Mouse (Mus musculus): ENCODE results near the gene Zfp788.
"Not testable (repeated sequence)": the region's sequence is repeated elsewhere in the genome, so short reads cannot be mapped to it uniquely, and the experiment has no call there.

The Zfp788 gene

GRCm38 (mm10) chr7:41632409-41633220, at the start of gene Zfp788:
Gene Zfp788 (plus strand): TSS chr7:41633203.
- DNase-seq (ENCODE audit: low spot score): peak; percentile 87

GRCm38 (mm10) chr7:41587831-41588230, 45.2 kb upstream of the Zfp788 start:
- not testable (repeated sequence) for DNase-seq (ENCODE audit: low spot score)

GRCm38 (mm10) chr7:41598615-41599014, 34.4 kb upstream of the Zfp788 start:
- no peak for DNase-seq (ENCODE audit: low spot score)

- DNase-seq (ENCODE audit: low spot score): peak; percentile 87
Measured at GRCm38 (mm10) chr7:41599034-41599813, 33.8 kb upstream of the Zfp788 start, which contains the start of gene 2610021A01Rik. Gene 2610021A01Rik (plus strand): TSS chr7:41599230.

- DNase-seq (ENCODE audit: low spot score): no peak
Measured at GRCm38 (mm10) chr7:41599932-41600548, 33.0 kb upstream of the Zfp788 start.

- DNase-seq (ENCODE audit: low spot score): no peak
Measured at GRCm38 (mm10) chr7:41611654-41612053, 21.3 kb upstream of the Zfp788 start.

- DNase-seq (ENCODE audit: low spot score): not testable (repeated sequence)
Measured at GRCm38 (mm10) chr7:41616241-41616640, 16.8 kb upstream of the Zfp788 start.

- peak; percentile 85 for DNase-seq (ENCODE audit: low spot score)
Measured at GRCm38 (mm10) chr7:41633221-41633984, 400 bp downstream of the Zfp788 start.

GRCm38 (mm10) chr7:41674326-41674725, 41.3 kb downstream of the Zfp788 start:
- DNase-seq (ENCODE audit: low spot score): not testable (repeated sequence)

All from ovary, postnatal 36 days (tissue).